ENCODE assay signal across 9 mouse cellular contexts in the genomic region with DNA sequence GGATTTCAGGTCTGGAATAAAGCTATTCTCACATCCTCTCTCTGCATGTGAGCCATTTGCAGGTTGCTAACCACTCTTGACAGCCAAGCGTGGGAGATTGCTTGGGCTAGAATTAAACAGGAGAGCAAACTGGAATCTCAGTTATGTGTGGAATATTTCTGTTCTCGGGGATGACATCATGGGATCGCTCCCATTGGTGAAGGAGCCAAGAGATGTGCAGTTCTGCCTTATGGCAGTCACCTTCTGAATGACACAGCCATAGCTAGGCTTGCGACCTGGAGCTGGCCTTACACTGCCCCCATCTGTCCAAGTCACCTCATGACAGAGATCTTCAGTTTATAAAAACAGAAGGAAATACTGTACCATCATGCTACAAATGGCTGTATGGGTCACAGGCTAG.
DNase-seq lines count a peak whose midpoint lies in the region; ATAC-seq and TF ChIP-seq lines count a peak whose summit lies in the region.
"Had no signal": no experiment of that assay in that cellular context is flagged by ENCODE, and none has a peak within 500 bp of the region (broad histone marks: within the 10 kb centered on the region; RNA-seq: fewer than 3 reads in every experiment).

No protein-coding gene starts in this region.

- TF ChIP-seq CTCF in testis, adult 2 months (IDR thresholded peaks at IDR 0.05; ENCODE audit: control insufficient read depth, insufficient read depth, insufficient replicate concordance, low read depth, low read length), result peak; percentile 56; the same call in 1 of the 2 replicates
- peak; percentile 79 for TF ChIP-seq CTCF in heart, postnatal 0 days (IDR thresholded peaks at IDR 0.05; ENCODE audit: low read depth)
- TF ChIP-seq CTCF in lung, adult 2 months (IDR thresholded peaks at IDR 0.05; ENCODE audit: insufficient read depth, low read length), result peak; percentile 59; the same call in 1 of the 2 replicates

- no peak for TF ChIP-seq POLR2A in testis, adult 2 months (IDR thresholded peaks at IDR 0.05; ENCODE audit: control insufficient read depth, low read depth, low read length)
- TF ChIP-seq POLR2A in lung, adult 2 months (IDR thresholded peaks at IDR 0.05; ENCODE audit: borderline replicate concordance, extremely low read depth, low read depth, low read length), result no peak

- H3K27me3 ChIP-seq in testis, adult 2 months (ENCODE audit: control insufficient read depth, insufficient read depth, low read length), result no peaks in the 10 kb centered on the region
- no peaks in the 10 kb centered on the region for H3K27me3 ChIP-seq in heart, postnatal 0 days (ENCODE audit: control insufficient read depth, insufficient read depth, low read length)
- H3K27me3 ChIP-seq: megakaryocyte, embryonic 14.5 days had no signal

- no peak for DNase-seq in testis, postnatal 14 days (ENCODE audit: low spot score)
- peak; percentile 62 for DNase-seq in embryo, embryonic 10.5 days (ENCODE audit: low spot score)
- peak; percentile 58 for DNase-seq in heart, postnatal 0 days (ENCODE audit: low spot score)
- peak; percentile 49 to 75 for DNase-seq in kidney, postnatal 36 days
- DNase-seq in lung, adult 2 months, result peak; percentile 5
- peak; percentile 67 for DNase-seq in right cerebral cortex, postnatal 25 days
- no peak for DNase-seq in spleen, postnatal 14 days (ENCODE audit: low spot score in 2 of 2)

- no peak overlapping the region for H3K9ac ChIP-seq in heart, postnatal 0 days (replicated peaks; ENCODE audit: low read depth, low read length)

- ATAC-seq in heart, postnatal 0 days (ENCODE audit: insufficient read depth, low read depth), result peak; percentile 72; the same call in 1 of the 2 replicates

- H3K4me3 ChIP-seq in testis, adult 2 months (ENCODE audit: control insufficient read depth, low read depth, low read length), result no peak overlapping the region
- no peak overlapping the region for H3K4me3 ChIP-seq in heart, postnatal 0 days (ENCODE audit: low read depth, low read length)
- H3K4me3 ChIP-seq in lung, adult 2 months (replicated peaks; ENCODE audit: extremely low read depth, low read depth, low read length), result no peak overlapping the region
- H3K4me3 ChIP-seq: megakaryocyte, embryonic 14.5 days had no signal

- no peaks in the 10 kb centered on the region for H3K36me3 ChIP-seq in testis, adult 2 months (ENCODE audit: control insufficient read depth, insufficient read depth, low read length)
- H3K36me3 ChIP-seq in heart, postnatal 0 days (replicated peaks; ENCODE audit: control insufficient read depth, insufficient read depth, low read length), result no peaks in the 10 kb centered on the region

- H3K4me1 ChIP-seq in testis, adult 2 months (ENCODE audit: control insufficient read depth, insufficient read depth, low read length), result no peaks in the 10 kb centered on the region
- no peaks in the 10 kb centered on the region for H3K4me1 ChIP-seq in heart, postnatal 0 days (ENCODE audit: control insufficient read depth, insufficient read depth)
- H3K4me1 ChIP-seq in lung, adult 2 months (ENCODE audit: control insufficient read depth, insufficient read depth, low read length), result no peaks in the 10 kb centered on the region
- H3K4me1 ChIP-seq: megakaryocyte, embryonic 14.5 days had no signal

- no peaks in the 10 kb centered on the region for H3K9me3 ChIP-seq in heart, postnatal 0 days (replicated peaks; ENCODE audit: control insufficient read depth, low read length)

- 15% methylated on average over 4 of the region's 4 CpGs for WGBS in heart, postnatal 0 days
- 49% methylated on average over 4 of the region's 4 CpGs for WGBS in lung, adult 2 months

- H3K27ac ChIP-seq in testis, adult 2 months (ENCODE audit: control insufficient read depth, insufficient read depth, low read depth, low read length), result no peak overlapping the region
- no peak overlapping the region for H3K27ac ChIP-seq in heart, postnatal 0 days (ENCODE audit: low read depth)

- H3K4me2 ChIP-seq in heart, postnatal 0 days (ENCODE audit: low read depth, low read length), result no peak overlapping the region

- TF ChIP-seq EP300 in heart, postnatal 0 days (IDR thresholded peaks at IDR 0.05; ENCODE audit: low read depth), result no peak

Comparison
In these comparisons a context has a peak if more than half of its experiments do, and no peak if none do; other contexts are left out.
1. DNase-seq: peak in embryo, embryonic 10.5 days (single experiment), heart, postnatal 0 days (single experiment), kidney, postnatal 36 days (2 of 2), lung, adult 2 months (single experiment) and right cerebral cortex, postnatal 25 days (single experiment); none in testis, postnatal 14 days (single experiment) and spleen, postnatal 14 days (0 of 2).
2. Peak in every context shown above with its lines, with median percentiles within 50 percentile points of each other: CTCF ChIP-seq.